Mouse (Mus musculus) cerebellum, adult (tissue): ENCODE measurements around the gene Prkce.

Experiments used
- ATAC-seq: cut with Nextera tagmentation; 2 replicates; pipeline ENCODE4 v1.9.2; 2017; ENCODE audit warnings: mild to moderate bottlenecking, moderate library complexity, mixed read lengths; ENCODE audit not compliant: insufficient number of reproducible peaks, low FRiP score, low TSS enrichment

Prkce gene

GRCm38 (mm10) chr17:86285058-86285457 lies 117.5 kb downstream of the Prkce start:
- ATAC-seq: no peak

DNA sequence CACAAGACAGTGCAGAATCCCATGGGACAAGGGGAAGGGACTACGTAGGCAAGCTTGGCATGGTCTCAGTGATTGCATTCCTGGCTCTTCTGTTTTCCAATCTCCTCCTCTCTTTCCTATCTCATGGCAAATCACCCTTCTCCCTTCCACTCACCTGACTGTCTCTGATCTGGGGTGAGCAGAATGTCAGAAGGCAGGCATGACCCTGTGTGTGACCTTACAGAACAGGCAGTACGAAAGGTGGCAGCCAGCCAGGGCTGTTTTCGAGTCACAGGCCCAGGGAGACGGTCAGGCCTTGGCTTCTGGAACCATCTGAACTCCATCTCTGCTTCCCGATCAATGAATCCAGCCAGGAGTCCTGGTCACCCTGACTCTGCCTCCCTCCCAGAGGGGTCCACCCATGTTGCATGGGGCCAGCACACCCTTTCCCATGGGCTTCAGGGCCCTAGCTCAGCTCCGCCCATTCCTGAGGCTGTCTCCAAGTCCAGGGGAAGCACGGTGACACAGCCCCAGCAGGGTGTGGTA lies 119.2 kb downstream of the Prkce start:
- no peak for ATAC-seq

DNA sequence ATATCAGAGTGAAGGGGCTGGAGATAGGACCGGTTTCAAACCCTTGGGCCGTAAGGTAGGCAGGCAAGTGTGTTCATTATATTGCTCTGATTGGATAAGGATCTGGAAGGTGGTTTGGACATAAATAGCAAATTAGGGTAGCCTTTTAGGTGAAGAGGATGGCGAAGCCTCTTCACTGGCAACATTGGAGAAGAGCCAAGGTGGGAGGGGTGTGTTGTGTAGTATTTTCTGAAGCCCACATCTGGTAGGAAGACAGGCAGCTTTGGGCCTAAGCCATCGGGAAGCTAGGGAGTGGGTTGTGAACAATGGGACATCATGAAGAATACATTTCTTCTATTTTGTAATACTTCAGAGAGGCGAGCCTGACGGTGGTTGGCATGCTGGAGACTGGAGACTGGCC lies 125.1 kb downstream of the Prkce start:
- ATAC-seq: no peak

DNA sequence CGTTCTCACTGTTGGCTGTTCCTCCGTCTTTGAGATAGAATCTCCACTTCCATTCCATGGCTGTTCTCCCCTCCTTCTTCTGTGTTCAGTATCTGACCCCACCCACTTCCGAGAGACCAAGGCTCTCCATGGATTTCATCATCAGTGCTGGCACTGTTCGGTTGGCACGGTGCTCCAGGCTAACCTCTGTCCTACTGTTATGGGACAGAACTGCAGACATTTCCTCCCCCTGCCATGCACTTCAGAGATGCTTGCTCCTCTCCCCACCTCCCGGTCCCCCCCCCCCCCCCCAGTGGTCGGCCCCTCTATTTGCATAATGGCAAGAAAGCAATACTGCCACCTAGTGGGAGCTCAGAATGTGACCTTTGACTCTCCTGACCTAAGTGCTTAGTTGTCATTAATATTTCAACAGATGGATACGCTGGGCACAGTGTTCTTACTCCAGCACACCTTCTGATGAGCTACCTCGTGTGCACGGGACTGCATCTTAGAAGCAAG lies 125.7 kb downstream of the Prkce start:
- no peak; the same call in 1 of the 2 replicates for ATAC-seq

GRCm38 (mm10) chr17:86299576-86299975 lies 132.0 kb downstream of the Prkce start:
- ATAC-seq: no peak

GRCm38 (mm10) chr17:86300774-86301595 lies 133.4 kb downstream of the Prkce start:
- no peak for ATAC-seq

DNA sequence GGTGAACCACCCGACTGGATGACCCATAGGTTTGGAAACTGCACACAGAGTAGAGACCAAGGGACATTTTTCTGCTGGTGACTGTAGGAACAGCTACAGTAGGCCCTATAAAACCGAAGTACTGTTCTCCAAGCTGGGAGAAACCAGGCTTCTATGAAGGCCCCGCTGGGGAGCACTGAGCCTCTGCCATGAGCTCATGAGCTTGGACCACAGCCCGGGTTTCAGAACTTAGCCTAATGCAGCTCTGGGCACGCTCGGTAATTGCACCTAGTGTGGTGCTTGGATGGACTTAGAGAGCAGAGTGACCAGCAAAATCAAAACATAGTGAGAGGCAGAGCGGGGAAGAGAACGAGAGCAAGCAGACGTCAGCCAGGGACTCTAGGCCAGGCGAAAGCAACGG lies 134.7 kb downstream of the Prkce start:
- peak; percentile 89 for ATAC-seq

DNA sequence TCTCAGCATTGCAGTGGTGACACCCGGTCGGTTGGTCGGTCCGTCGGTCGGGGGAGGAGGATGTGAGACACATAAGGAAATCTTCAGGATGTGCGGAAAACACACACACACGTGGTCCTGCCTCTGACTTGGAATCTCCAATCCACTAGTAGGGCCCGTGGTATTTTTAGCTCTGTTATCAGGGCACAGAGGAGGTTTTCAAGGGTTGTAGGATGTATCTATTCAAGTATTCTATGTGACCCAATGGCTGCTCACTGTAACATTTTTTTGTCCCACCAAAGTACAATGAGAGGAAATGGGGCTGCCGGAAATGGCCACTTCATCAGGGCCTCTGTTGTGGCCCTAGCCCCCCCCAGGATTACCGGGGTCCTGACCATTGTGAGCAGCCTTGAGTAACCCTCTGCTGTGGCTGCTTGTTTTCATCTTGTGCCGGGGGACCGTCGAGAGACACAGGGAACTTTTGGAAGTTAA lies 135.3 kb downstream of the Prkce start:
- ATAC-seq: no peak

GRCm38 (mm10) chr17:86303401-86304243 lies 136.0 kb downstream of the Prkce start:
- no peak for ATAC-seq

GRCm38 (mm10) chr17:86304923-86305630 lies 137.5 kb downstream of the Prkce start:
- no peak for ATAC-seq

DNA sequence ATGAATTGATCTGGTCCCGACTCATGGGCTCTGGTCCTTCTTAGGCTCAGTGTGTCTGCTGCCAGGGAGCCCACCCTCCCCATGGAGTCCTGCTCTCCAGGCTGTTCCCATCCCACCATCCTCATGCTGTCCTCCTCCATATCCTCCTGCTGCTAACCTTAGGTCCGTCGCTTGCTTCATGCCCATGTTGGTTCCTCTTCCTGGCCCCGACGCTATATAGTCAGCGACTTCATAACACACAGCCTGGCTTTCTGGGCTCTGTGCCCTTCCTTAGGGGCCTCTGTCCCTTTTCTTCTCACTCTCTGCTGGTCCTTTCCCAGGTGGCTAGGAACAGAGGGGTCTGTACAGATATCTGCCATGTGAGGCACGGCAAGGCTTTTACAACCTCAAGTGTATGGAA lies 138.6 kb downstream of the Prkce start:
- ATAC-seq: no peak

GRCm38 (mm10) chr17:86313413-86314139 lies 146.0 kb downstream of the Prkce start:
- no peak for ATAC-seq

GRCm38 (mm10) chr17:86315874-86316273 lies 148.3 kb downstream of the Prkce start:
- ATAC-seq: no peak

- no peak for ATAC-seq
These were observed 149.2 kb downstream of the Prkce start for GRCm38 (mm10) chr17:86316771-86317170.

DNA sequence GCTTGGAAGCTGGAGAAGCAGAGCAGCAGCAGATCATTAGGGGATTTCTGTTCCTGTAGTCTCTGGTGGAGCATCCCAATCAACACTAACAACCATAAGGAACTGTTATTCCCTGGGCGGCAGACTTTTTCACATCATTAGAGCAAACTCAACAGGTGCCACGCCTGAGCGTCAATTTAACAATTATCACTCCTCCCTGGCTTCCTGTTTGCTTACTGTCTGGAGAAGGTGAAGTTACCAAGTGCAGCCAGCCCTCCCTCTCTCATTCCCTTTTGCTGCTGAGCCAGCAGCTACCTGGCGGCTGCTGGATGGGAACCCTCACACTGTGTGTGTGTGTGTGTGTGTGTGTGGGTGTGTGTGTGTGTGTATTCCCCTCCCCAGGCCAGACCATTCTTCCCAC lies 149.6 kb downstream of the Prkce start:
- no peak for ATAC-seq

DNA sequence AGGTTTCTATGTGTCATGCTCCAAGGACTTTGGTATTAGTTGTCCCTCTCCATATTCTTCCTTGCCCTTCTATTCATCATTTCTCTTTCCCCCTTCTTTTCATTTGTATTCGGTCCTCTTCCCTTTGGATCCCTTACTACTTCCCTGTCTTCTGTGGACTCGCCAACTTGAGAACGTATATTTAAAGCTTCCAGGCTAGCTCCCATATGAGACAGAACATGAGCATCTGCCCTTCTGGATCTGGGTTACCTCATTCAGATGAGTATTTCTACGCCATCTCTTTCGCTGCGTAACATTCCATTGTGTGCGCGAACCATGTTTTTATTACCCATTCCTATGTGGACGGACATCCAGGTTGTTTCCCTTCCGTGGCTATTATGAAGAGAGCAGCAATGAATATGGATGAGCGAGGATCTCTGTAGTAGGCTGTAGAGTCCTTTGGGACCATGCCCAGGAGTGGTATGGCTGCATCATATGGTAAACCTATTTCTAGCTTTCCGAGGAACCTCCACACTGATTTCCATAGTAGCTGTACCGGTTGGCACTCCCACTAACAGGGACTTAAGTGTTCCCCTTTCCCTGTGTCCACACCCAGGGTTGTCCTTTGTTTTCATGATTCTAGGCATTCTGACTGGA lies 152.5 kb downstream of the Prkce start:
- no peak for ATAC-seq

DNA sequence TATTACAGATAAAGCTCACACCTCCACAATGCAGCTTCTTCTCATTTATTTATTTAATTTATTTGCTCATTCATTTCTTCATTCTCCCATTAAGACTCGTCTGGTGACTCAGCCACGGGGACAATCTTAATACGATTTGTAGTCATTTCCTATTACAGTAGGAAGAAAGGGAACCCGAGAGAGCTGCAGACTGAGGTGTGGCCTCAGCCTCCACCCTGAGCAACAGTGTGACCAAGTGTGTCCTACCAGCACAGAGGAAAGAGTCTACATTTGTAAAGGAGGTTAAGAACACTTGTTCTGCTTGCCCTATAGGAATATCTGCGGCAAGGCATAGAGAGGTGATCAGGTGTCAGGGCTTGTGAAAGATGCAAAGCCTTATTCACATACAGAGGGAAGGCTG lies 155.3 kb downstream of the Prkce start:
- ATAC-seq: no peak

- no peak for ATAC-seq
These were observed 155.7 kb downstream of the Prkce start for GRCm38 (mm10) chr17:86323310-86323709.
